Mouse (Mus musculus): ENCODE measurements around the gene Arsb. TPM values are rescaled to one million over a fixed set of nuclear protein-coding genes. Genes with fewer than 3 reads are reported as not detected.

Gene Arsb
- polyA plus RNA-seq (2017; shearing (Covaris generic)), result 22.5 TPM

DNA sequence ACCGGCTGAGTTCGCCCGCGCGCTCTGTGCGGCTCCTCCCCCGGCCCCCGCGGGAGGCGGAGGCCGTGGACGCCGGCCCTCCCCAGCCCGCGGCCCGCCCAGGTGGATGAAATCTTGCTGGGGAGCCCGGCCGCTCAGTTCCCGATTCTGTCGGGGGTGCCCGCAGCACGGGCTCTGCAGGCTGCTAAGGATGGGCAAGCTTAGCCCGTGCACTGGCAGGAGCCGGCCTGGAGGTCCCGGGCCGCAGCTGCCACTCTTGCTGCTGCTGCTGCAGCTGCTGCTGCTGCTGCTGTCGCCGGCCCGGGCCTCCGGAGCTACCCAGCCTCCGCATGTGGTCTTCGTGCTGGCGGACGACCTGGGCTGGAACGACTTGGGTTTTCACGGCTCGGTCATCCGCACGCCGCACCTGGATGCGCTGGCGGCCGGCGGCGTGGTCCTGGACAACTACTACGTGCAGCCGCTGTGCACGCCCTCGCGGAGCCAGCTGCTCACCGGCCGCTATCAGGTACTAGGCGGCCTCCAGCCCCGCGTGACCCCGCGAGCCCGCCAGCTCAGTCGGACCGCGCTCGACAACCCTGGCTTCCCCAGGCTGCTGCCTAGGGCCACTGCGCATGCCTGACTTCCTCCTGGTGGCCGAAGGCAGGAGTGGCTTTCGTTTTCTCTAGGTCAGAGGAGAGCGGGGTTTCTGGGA is at the start of gene Arsb:
Arsb (plus strand) TSS at position 43 of the 691 bp plus-strand sequence.

Other genes starting within 250 kb of the Arsb start
- 0.16 TPM for gene Bhmt, start 133.7 kb upstream of the Arsb start, polyA plus RNA-seq (2017; shearing (Covaris generic))
- gene Bhmt2, start 97.3 kb upstream of the Arsb start, polyA plus RNA-seq (2017; shearing (Covaris generic)), result not detected
- not detected for gene Dmgdh, start 97.2 kb upstream of the Arsb start, polyA plus RNA-seq (2017; shearing (Covaris generic))